Mouse (Mus musculus): Measurements from ENCODE around the gene Rbm34. TPM values are rescaled to one million over a fixed set of nuclear protein-coding genes. Genes with fewer than 3 reads are reported as not detected.

Gene Rbm34
- total RNA-seq, 2 experiments from 2014 or later: 12.8 to 13.6 TPM

- no peak for DNase-seq (ENCODE audit: extremely low spot score in 1 of 2, low spot score in 1 of 2)
Measured at GRCm38 (mm10) chr8:126965246-126965645, 5.6 kb downstream of the Rbm34 start.

- DNase-seq (ENCODE audit: extremely low spot score in 1 of 2, low spot score in 1 of 2): no peak
Measured at GRCm38 (mm10) chr8:126962871-126963270, 8.0 kb downstream of the Rbm34 start.

- DNase-seq (ENCODE audit: extremely low spot score in 1 of 2, low spot score in 1 of 2): no peak
Measured at GRCm38 (mm10) chr8:126961516-126961915, 9.4 kb downstream of the Rbm34 start.

GRCm38 (mm10) chr8:126951900-126952636 is 18.8 kb downstream of the Rbm34 start:
- no peak for DNase-seq (ENCODE audit: extremely low spot score in 1 of 2, low spot score in 1 of 2)

GRCm38 (mm10) chr8:126949527-126949926 is 21.3 kb downstream of the Rbm34 start:
- no peak for DNase-seq (ENCODE audit: extremely low spot score in 1 of 2, low spot score in 1 of 2)

GRCm38 (mm10) chr8:126946444-126946843 is 24.4 kb downstream of the Rbm34 start:
- DNase-seq (ENCODE audit: extremely low spot score in 1 of 2, low spot score in 1 of 2): no peak

- peak; percentile 92 to 94 for DNase-seq (ENCODE audit: extremely low spot score in 1 of 2, low spot score in 1 of 2)
Measured at GRCm38 (mm10) chr8:126945730-126946163, 25.1 kb downstream of the Rbm34 start, which contains the start of gene Tomm20. TSS of gene Tomm20 (minus strand) at chr8:126945844.

- no peak for DNase-seq (ENCODE audit: extremely low spot score in 1 of 2, low spot score in 1 of 2)
Measured at GRCm38 (mm10) chr8:126944781-126945691, 25.8 kb downstream of the Rbm34 start.

- DNase-seq (ENCODE audit: extremely low spot score in 1 of 2, low spot score in 1 of 2): no peak
Measured at GRCm38 (mm10) chr8:126943565-126943964, 27.3 kb downstream of the Rbm34 start.

GRCm38 (mm10) chr8:126937337-126937736 is 33.5 kb downstream of the Rbm34 start:
- DNase-seq (ENCODE audit: extremely low spot score in 1 of 2, low spot score in 1 of 2): no peak

- DNase-seq (ENCODE audit: extremely low spot score in 1 of 2, low spot score in 1 of 2): no peak
Measured at GRCm38 (mm10) chr8:126935932-126936331, 34.9 kb downstream of the Rbm34 start.

GRCm38 (mm10) chr8:126935387-126935786 is 35.5 kb downstream of the Rbm34 start:
- DNase-seq (ENCODE audit: extremely low spot score in 1 of 2, low spot score in 1 of 2): no peak

GRCm38 (mm10) chr8:126932656-126933055 is 38.2 kb downstream of the Rbm34 start:
- DNase-seq (ENCODE audit: extremely low spot score in 1 of 2, low spot score in 1 of 2): no peak

- DNase-seq (ENCODE audit: extremely low spot score in 1 of 2, low spot score in 1 of 2): no peak
Measured at GRCm38 (mm10) chr8:126932249-126932648, 38.6 kb downstream of the Rbm34 start.

- no peak for DNase-seq (ENCODE audit: extremely low spot score in 1 of 2, low spot score in 1 of 2)
Measured at GRCm38 (mm10) chr8:126931720-126932119, 39.2 kb downstream of the Rbm34 start.

GRCm38 (mm10) chr8:126929607-126930161 is 41.2 kb downstream of the Rbm34 start:
- peak in 1 of 2 experiments; percentile 77 for DNase-seq (ENCODE audit: extremely low spot score in 1 of 2, low spot score in 1 of 2)

GRCm38 (mm10) chr8:126928755-126929505 is 41.9 kb downstream of the Rbm34 start:
- no peak for DNase-seq (ENCODE audit: extremely low spot score in 1 of 2, low spot score in 1 of 2)

- no peak for DNase-seq (ENCODE audit: extremely low spot score in 1 of 2, low spot score in 1 of 2)
Measured at GRCm38 (mm10) chr8:126928028-126928427, 42.8 kb downstream of the Rbm34 start.

- no peak for DNase-seq (ENCODE audit: extremely low spot score in 1 of 2, low spot score in 1 of 2)
Measured at GRCm38 (mm10) chr8:126927058-126927457, 43.8 kb downstream of the Rbm34 start.

- no peak for DNase-seq (ENCODE audit: extremely low spot score in 1 of 2, low spot score in 1 of 2)
Measured at GRCm38 (mm10) chr8:126922981-126923380, 47.9 kb downstream of the Rbm34 start.

Measured in layer of hippocampus, postnatal 25 days (tissue).